Mouse (Mus musculus) intestine, postnatal 0 days (tissue): ENCODE results near the gene Cyp4f17. TPM values are rescaled to one million over a fixed set of nuclear protein-coding genes. Genes with fewer than 3 reads are reported as not detected.

Source experiments
- ATAC-seq: fragments of 200-750 bp; cut with Nextera tagmentation; 2 replicates; pipeline ENCODE4 v1.8.0; 2017; ENCODE audit warnings: mild to moderate bottlenecking, moderate TSS enrichment, moderate library complexity
- H3K27ac ChIP-seq: fragments of 300-500 bp; sonication (generic); 2 replicates; pipeline ENCODE4 v1.5.1; 2014; ENCODE audit warnings: mild to moderate bottlenecking, low read depth, low read length, moderate library complexity
- H3K27me3 ChIP-seq: fragments of 300-500 bp; sonication (generic); replicated peaks from 2 replicates; pipeline ENCODE4 v1.6.1; 2014; ENCODE audit warnings: low read length, mixed read lengths; ENCODE audit not compliant: control insufficient read depth, insufficient read depth
- H3K36me3 ChIP-seq: fragments of 300-500 bp; sonication (generic); 2 replicates; pipeline ENCODE4 v1.6.1; 2014; ENCODE audit warnings: mild to moderate bottlenecking, moderate library complexity; ENCODE audit not compliant: control insufficient read depth, insufficient read depth
- H3K4me1 ChIP-seq: fragments of 300-500 bp; sonication (generic); replicated peaks from 2 replicates; pipeline ENCODE4 v1.6.1; 2014; ENCODE audit warnings: antibody characterized with exemption, low read length, mixed read lengths; ENCODE audit not compliant: control insufficient read depth, insufficient read depth
- H3K4me2 ChIP-seq: fragments of 300-500 bp; sonication (generic); replicated peaks from 2 replicates; pipeline ENCODE4 v1.6.1; 2014; ENCODE audit warnings: low read depth, mild to moderate bottlenecking, moderate library complexity
- H3K4me3 ChIP-seq: fragments of 300-500 bp; sonication (generic); 2 replicates; pipeline ENCODE4 v1.5.1; 2014; ENCODE audit warnings: low read depth, low read length
- H3K9ac ChIP-seq: fragments of 300-500 bp; sonication (generic); 2 replicates; pipeline ENCODE4 v1.6.1; 2014; ENCODE audit warnings: mild to moderate bottlenecking, low read depth, low read length
- H3K9me3 ChIP-seq: fragments of 300-500 bp; sonication (generic); 2 replicates; pipeline ENCODE4 v1.6.1; 2016; ENCODE audit warnings: mixed run types; ENCODE audit not compliant: control insufficient read depth
- CTCF ChIP-seq: sonication (generic); IDR thresholded peaks from 2 replicates; pipeline ENCODE4 v1.5.1; 2016; ENCODE audit warnings: low read depth, mild to moderate bottlenecking, control low read depth, antibody characterized with exemption, moderate library complexity
- WGBS: fragments of 180-500 bp; shearing (Covaris S2); extraction: QIAGEN DNeasy Blood & Tissue Kit; methylation state at CpG from one replicate; pipeline ENCODE4 v1.1.7; 2014; 5-methylcytosine and 5-hydroxymethylcytosine counted together
- polyA plus RNA-seq: library from polyadenylated mRNA; unstranded; fragments of >200 nt; fragmentation: Nextera tagmentation; extraction: Ambion mirVana; gene quantifications from 2 replicates; pipeline ENCODE4 v1.2.1, GENCODE M21; 2015

Cyp4f17 gene
- polyA plus RNA-seq, 1 experiment from 2014 or later, result 1.9 TPM

- H3K36me3 ChIP-seq, result no peaks in the 10 kb centered on the region
- 0 out of 2 replicates have a peak, but pooled peaks cover 3% of the 10 kb centered on the region for H3K4me1 ChIP-seq
- no peaks in the 10 kb centered on the region for H3K27me3 ChIP-seq
- WGBS, result 60% methylated on average over 3 of the region's 3 CpGs
- H3K4me2 ChIP-seq, result no peak overlapping the region
- no peak overlapping the region for H3K4me3 ChIP-seq
- H3K27ac ChIP-seq, result no peak overlapping the region
- H3K9ac ChIP-seq, result no peak overlapping the region
- no peaks in the 10 kb centered on the region for H3K9me3 ChIP-seq
- TF ChIP-seq CTCF, result no peak
- ATAC-seq, result no peak
Measured at GRCm38 (mm10) chr17:32501051-32501450, 4.8 kb upstream of the Cyp4f17 start.

- Histone ChIP-seq H3K27ac (no peak overlapping the region), H3K4me3 (no peak overlapping the region), H3K9me3 (no peaks in the 10 kb centered on the region), H3K9ac (no peak overlapping the region), H3K27me3 (no peaks in the 10 kb centered on the region), H3K36me3 (no peaks in the 10 kb centered on the region), H3K4me1 (peaks cover 10% of the 10 kb centered on the region; the same call in 1 of the 2 replicates), H3K4me2 (no peak overlapping the region)
- no peak for TF ChIP-seq CTCF
- WGBS, result 48% methylated on average over 2 of the region's 2 CpGs
- no peak for ATAC-seq
Measured at GRCm38 (mm10) chr17:32503111-32503510, 2.7 kb upstream of the Cyp4f17 start.

GRCm38 (mm10) chr17:32506729-32507245 is 937 bp downstream of the Cyp4f17 start:
- Histone ChIP-seq H3K9me3 (no peaks in the 10 kb centered on the region), H3K4me1 (peaks cover 10% of the 10 kb centered on the region; the same call in 1 of the 2 replicates), H3K4me2 (peak overlapping the region; percentile 90), H3K27ac (no peak overlapping the region), H3K9ac (peak overlapping the region; percentile 62), H3K27me3 (no peaks in the 10 kb centered on the region), H3K36me3 (no peaks in the 10 kb centered on the region), H3K4me3 (peak overlapping the region; percentile 59)
- TF ChIP-seq CTCF, result no peak
- WGBS, result 45% methylated on average over 9 of the region's 9 CpGs
- peak; percentile 46; the same call in 1 of the 2 replicates for ATAC-seq

- Histone ChIP-seq H3K36me3 (no peaks in the 10 kb centered on the region; the same call in 1 of the 2 replicates), H3K9ac (no peak overlapping the region), H3K27me3 (no peaks in the 10 kb centered on the region), H3K4me1 (no peaks in the 10 kb centered on the region), H3K27ac (no peak overlapping the region), H3K4me3 (no peak overlapping the region), H3K9me3 (no peaks in the 10 kb centered on the region), H3K4me2 (no peak overlapping the region)
- 75% methylated on average over 5 of the region's 5 CpGs for WGBS
- no peak for TF ChIP-seq CTCF
- no peak for ATAC-seq
Measured at GRCm38 (mm10) chr17:32516126-32516525, 10.3 kb downstream of the Cyp4f17 start.

- Histone ChIP-seq H3K27ac (no peak overlapping the region), H3K4me2 (no peak overlapping the region), H3K36me3 (no peaks in the 10 kb centered on the region; the same call in 1 of the 2 replicates), H3K9ac (no peak overlapping the region), H3K4me1 (no peaks in the 10 kb centered on the region), H3K27me3 (no peaks in the 10 kb centered on the region), H3K4me3 (no peak overlapping the region), H3K9me3 (no peaks in the 10 kb centered on the region)
- WGBS, result 90% methylated on average over 5 of the region's 5 CpGs
- no peak for ATAC-seq
- TF ChIP-seq CTCF, result no peak
Measured at GRCm38 (mm10) chr17:32521981-32522380, 16.1 kb downstream of the Cyp4f17 start.

- 67% methylated on average over 4 of the region's 4 CpGs for WGBS
- ATAC-seq, result no peak
- no peaks in the 10 kb centered on the region for H3K27me3 ChIP-seq
Measured at GRCm38 (mm10) chr17:32522386-32522785, 16.5 kb downstream of the Cyp4f17 start.

More at GRCm38 (mm10) chr17:32522386-32522785, 16.5 kb downstream of the Cyp4f17 start:
- Histone ChIP-seq H3K9ac (no peak overlapping the region), H3K4me2 (no peak overlapping the region), H3K9me3 (no peaks in the 10 kb centered on the region), H3K27ac (no peak overlapping the region), H3K4me1 (no peaks in the 10 kb centered on the region), H3K36me3 (no peaks in the 10 kb centered on the region; the same call in 1 of the 2 replicates), H3K4me3 (no peak overlapping the region)
- TF ChIP-seq CTCF, result no peak
